Mouse (Mus musculus) retina, postnatal 7 days (tissue): ENCODE measurements around the gene Zswim8.

Experiments used
- DNase-seq: peaks from one replicate; pipeline ENCODE4 v3.0.0-alpha.2; 2012; ENCODE audit warnings: low read depth, low spot score

The Zswim8 gene

GRCm38 (mm10) chr14:20707201-20708190 is at the start of gene Zswim8:
Gene Zswim8, plus strand, starts transcription at chr14:20707552.
- DNase-seq: peak; percentile 84

GRCm38 (mm10) chr14:20658326-20658725 is 49.0 kb upstream of the Zswim8 start:
- DNase-seq: no peak

- DNase-seq: no peak
Measured at GRCm38 (mm10) chr14:20658902-20659301, 48.5 kb upstream of the Zswim8 start.

GRCm38 (mm10) chr14:20659687-20660086 is 47.7 kb upstream of the Zswim8 start:
- no peak for DNase-seq

DNA sequence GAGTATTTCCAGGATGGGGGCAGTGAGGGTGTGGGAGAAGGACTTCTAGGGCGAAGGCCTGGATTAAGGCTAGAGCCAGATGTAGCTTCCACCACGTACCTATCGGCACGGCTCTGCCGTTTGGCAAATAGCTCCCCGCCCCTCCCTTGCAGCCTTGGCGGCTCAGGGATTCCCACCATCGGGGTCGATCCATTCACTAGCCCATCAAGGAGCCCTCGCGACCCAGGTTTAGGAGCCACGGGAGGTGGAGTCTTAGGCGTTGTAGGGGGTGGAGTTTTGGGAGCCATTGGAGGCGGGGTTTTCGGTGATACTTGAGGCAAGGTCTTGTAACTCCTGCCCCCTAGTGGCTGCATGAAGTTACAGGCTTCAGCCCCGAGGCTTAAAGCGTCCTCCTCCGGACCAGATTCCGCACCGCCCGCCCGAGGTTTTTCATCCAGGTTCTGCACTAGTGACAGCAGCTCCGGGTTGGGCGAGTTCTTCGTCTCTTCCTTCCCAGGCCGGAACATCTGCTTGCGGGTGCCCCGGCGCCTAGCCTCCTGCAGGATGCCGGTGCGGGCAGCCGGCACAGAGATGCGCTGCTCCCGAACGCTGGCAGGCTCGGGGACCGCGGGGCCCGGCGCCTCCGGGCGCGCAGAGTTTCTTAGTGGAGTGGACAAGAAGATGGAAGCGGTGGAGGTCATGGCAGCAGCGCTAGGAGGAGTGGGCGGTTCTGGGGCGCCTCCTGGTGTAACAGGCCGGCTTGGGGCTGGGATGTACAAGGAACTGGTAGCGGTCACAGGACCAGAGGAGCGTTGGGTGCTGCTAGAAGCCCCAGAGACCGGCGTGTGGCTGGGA is 46.3 kb upstream of the Zswim8 start:
- DNase-seq: peak; percentile 93

GRCm38 (mm10) chr14:20661661-20662331 is 45.6 kb upstream of the Zswim8 start:
- no peak for DNase-seq

- no peak for DNase-seq
Measured at GRCm38 (mm10) chr14:20662740-20663139, 44.6 kb upstream of the Zswim8 start.

- no peak for DNase-seq
Measured at GRCm38 (mm10) chr14:20663601-20664000, 43.8 kb upstream of the Zswim8 start.

- no peak for DNase-seq
Measured at GRCm38 (mm10) chr14:20664436-20664835, 42.9 kb upstream of the Zswim8 start.

DNA sequence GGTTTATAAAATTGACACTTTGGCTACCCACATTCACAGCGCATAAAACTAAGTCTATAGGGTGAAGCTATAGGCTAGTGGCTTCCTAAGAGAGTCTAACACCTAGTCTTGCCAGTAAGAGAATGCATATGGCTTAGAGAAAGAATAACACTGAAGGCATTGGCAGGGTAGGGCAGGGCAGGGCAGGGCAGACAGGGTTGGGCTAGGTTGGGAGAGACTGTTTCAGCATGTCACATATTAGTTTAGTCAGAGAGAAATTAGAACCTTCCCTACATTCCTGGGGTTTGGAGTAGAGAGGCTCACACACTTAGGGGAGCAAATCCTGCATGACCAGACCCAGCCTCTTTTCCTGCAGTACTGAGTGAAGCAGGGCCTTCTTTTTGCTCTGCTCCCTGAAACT is 39.9 kb upstream of the Zswim8 start:
- DNase-seq: no peak

GRCm38 (mm10) chr14:20668154-20668810 is 39.1 kb upstream of the Zswim8 start, which contains the start of gene Synpo2l:
Gene Synpo2l, minus strand, starts transcription at chr14:20668354.
- no peak for DNase-seq

DNA sequence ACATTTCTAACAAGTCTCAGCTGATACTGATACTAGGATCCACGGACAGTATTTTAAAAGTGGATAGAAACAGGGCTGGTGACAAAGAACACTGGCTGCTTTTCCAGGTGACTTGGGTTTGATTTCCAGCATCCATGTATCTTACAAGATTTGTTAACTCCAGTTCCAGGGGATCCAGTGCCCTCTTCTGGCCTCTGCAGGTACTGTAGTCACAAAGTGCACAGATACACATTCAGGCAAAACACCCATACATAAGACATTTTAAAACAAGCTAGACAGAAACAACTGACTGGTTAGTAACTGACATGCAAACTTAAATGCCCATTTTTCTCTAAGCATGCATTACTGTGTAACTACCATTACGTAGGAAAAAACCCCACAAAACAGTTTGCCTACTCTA is 34.4 kb upstream of the Zswim8 start:
- no peak for DNase-seq

DNA sequence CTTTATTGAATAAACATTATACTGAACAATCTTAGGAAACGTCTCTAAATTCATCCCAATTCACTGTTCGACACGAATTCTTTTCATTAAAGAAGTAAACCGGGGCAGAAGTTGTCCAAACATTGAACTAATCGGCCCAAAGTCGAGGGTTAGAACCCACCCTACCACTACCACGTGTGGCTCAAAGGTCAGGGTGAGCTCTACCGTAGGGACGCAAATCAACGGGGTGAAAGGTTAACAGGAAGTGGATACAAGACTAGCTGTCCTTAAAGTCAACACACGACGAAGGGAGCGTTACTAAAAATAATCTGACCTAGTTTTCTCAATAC is 33.7 kb upstream of the Zswim8 start:
- no peak for DNase-seq

DNA sequence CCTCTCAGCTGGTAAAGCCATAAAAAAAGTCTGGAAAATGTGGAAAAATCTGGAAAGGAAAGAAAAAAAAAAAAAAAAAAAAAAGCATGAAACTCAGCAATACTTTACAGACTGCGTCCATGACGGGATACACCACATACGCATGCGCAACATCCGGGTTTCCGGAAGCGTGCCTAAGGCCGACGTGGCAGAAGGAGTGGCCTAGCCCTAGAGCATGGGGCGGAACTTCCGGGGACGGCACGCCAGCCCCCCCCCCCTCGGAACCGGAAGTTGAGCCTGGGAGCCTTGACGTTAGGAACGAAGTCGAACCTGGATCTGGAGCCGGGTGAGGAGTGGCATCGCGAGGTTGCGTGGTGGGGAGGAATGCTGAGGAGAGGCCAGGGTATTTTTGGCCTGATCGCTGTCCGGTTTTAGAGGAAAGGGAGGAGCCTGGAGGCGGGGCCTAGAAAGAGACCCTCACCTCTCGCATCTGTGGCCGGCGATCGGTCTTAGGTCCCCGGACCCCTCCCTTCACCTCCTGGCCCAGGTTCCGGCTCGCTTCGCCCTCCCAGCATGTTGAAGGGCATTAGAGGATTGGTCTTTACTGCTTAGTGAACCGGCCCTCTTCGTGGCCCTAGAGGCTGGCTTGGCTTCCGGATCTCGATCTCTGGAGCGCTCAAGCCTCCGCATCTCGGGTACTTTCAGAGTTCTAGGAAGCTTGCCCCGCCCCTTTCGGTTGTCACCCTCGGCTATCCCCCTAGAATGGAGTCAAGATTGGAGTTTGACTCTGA is 33.1 kb upstream of the Zswim8 start, which contains the start of gene Sec24c:
Sec24c (plus strand) TSS at position 245 of the 770 bp plus-strand sequence.
- DNase-seq: peak; percentile 99

- DNase-seq: no peak
Measured at GRCm38 (mm10) chr14:20677906-20678305, 29.4 kb upstream of the Zswim8 start.

DNA sequence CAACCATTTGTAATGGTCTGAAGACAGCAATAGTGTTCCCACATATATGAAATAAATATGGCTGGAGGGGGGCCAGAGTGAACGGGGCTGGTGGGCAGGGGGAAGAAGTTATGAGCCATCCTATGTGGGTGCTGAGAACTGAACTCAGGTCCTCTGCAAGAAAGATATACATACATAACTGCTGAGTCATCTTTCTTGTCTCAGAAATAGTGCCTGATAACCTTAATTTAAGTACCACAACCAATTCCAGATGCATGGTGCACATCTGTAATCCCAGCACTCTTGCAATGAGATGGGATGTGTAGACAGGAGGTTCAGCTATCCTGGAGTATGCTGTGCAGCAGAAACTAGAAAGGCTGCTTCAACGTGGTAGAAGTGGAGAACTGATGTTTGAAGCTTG is 25.6 kb upstream of the Zswim8 start:
- DNase-seq: no peak

DNA sequence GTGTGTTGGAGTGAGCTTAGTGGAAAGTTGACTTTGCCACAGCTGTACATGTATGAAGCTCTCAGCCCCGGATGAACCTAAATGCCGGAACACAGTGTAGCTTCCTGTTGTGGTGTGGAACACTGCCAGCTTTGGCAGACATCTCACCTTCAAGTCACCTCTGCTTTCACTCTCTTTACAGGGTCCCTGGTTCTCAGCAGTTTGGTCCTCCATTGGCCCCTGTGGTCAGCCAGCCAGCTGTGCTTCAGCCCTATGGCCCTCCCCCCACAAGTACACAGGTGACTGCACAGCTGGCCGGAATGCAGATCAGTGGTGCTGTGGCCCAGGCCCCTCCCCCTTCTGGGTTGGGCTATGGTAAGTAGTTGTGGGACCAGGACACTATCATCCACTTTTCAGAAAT is 24.9 kb upstream of the Zswim8 start:
- no peak for DNase-seq

DNA sequence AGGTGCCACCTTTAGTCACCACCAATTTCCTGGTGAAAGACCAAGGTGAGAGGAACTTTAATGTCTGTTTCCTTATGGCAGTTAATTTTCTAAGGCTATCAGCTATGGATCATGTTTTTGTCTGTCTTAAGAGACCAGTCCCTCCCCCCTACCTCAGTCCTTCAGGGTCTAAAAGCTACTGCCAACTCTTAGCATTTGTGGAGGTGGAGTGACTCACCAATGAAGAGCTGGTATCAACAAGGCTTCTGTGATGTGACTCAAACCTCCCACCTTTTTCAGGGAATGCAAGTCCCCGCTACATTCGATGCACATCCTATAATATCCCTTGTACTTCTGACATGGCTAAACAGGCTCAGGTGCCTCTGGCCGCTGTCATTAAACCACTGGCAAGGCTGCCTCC is 20.8 kb upstream of the Zswim8 start:
- no peak for DNase-seq

DNA sequence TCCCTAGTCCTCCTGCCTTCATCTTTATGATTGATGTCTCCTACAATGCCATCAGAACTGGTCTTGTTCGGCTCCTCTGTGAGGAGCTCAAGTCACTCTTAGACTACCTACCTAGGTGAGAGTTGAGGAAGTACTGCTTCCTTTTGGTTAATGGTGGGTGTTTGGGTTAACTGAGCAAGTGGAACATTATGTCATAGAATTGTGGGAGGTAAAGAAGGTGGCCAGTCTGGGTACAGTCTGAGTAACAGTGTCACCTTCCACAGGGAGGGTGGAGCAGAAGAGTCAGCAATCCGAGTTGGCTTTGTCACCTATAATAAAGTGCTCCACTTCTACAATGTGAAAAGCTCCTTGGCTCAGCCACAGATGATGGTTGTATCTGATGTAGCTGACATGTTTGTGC is 18.3 kb upstream of the Zswim8 start:
- DNase-seq: no peak

GRCm38 (mm10) chr14:20691772-20692171 is 15.6 kb upstream of the Zswim8 start:
- no peak for DNase-seq
